Mouse (Mus musculus) kidney, adult 2 months (tissue): ENCODE measurements around the gene Guca1a. TPM values are rescaled to one million over a fixed set of nuclear protein-coding genes. Genes with fewer than 3 reads are reported as not detected.
A peak's percentile ranks its signal among the peaks of the same experiment; 100 is the strongest.

Experiments
- DNase-seq: peaks from one replicate; pipeline ENCODE4 v3.0.0; 2021
- H3K27ac ChIP-seq: fragments of 200-500 bp; 2 replicates; pipeline ENCODE4 v1.5.1; 2012; ENCODE audit warnings: low read depth, low read length, control low read depth, inconsistent platforms; ENCODE audit not compliant: insufficient read depth
- H3K27me3 ChIP-seq: fragments of 200-500 bp; replicated peaks from 2 replicates; pipeline ENCODE4 v1.6.1; 2012; ENCODE audit warnings: mild to moderate bottlenecking, moderate library complexity, low read length, inconsistent platforms; ENCODE audit not compliant: control insufficient read depth, insufficient read depth
- H3K36me3 ChIP-seq: fragments of 200-500 bp; 2 replicates; pipeline ENCODE4 v1.6.1; 2012; ENCODE audit warnings: mild to moderate bottlenecking, moderate library complexity, low read length, inconsistent platforms; ENCODE audit not compliant: control insufficient read depth, insufficient read depth
- H3K4me1 ChIP-seq: fragments of 200-500 bp; 2 replicates; pipeline ENCODE4 v1.6.1; 2011; ENCODE audit warnings: low read length; ENCODE audit not compliant: control insufficient read depth, insufficient read depth
- H3K4me3 ChIP-seq: fragments of 200-500 bp; 2 replicates; pipeline ENCODE4 v1.5.1; 2011; ENCODE audit warnings: mild to moderate bottlenecking, low read depth, low read length, control low read depth; ENCODE audit not compliant: insufficient read depth
- CTCF ChIP-seq: fragments of 200-500 bp; conservative IDR thresholded peaks from 2 replicates; pipeline ENCODE4 v1.5.1; 2011; ENCODE audit warnings: low read depth, mild to moderate bottlenecking, control low read depth, low read length, moderate library complexity, mixed read lengths; ENCODE audit not compliant: insufficient read depth, insufficient read length
- POLR2A ChIP-seq: fragments of 200-500 bp; IDR thresholded peaks from one replicate; pipeline ENCODE4 v1.6.1; 2011; ENCODE audit warnings: low read depth, low read length, control low read depth
- WGBS: fragments of 180-500 bp; shearing (Covaris S2); methylation state at CpG from one replicate; pipeline ENCODE4 v1.1.7; 2018; 5-methylcytosine and 5-hydroxymethylcytosine counted together
- polyA plus RNA-seq: library from polyadenylated mRNA; depleted of rRNA; stranded (reverse); fragments of >200 nt; gene quantifications from 2 replicates; pipeline ENCODE4 v1.2.3, GENCODE M21; 2012

The Guca1a gene
- polyA plus RNA-seq, 1 experiment, result 1.4 TPM

GRCm38 (mm10) chr17:47442271-47442670 is 41.9 kb upstream of the Guca1a start:
- WGBS, result 72% methylated on average over 3 of the region's 3 CpGs
- TF ChIP-seq CTCF, result 0 out of 2 replicates have a peak, but pooled peaks have one; percentile 14
- no peak for TF ChIP-seq POLR2A
- no peaks in the 10 kb centered on the region for H3K27me3 ChIP-seq
- no peak for DNase-seq
- H3K4me3 ChIP-seq, result no peak overlapping the region
- H3K27ac ChIP-seq, result peak overlapping the region; percentile 88; the same call in 1 of the 2 replicates
- H3K4me1 ChIP-seq, result peaks cover 3% of the 10 kb centered on the region; the same call in 1 of the 2 replicates
- no peaks in the 10 kb centered on the region for H3K36me3 ChIP-seq

GRCm38 (mm10) chr17:47441296-47442051 is 41.1 kb upstream of the Guca1a start:
- peaks cover 3% of the 10 kb centered on the region; the same call in 1 of the 2 replicates for H3K4me1 ChIP-seq

GRCm38 (mm10) chr17:47440359-47440890 is 40.0 kb upstream of the Guca1a start:
- Histone ChIP-seq H3K27me3 (no peaks in the 10 kb centered on the region), H3K4me1 (peaks cover 3% of the 10 kb centered on the region; the same call in 1 of the 2 replicates), H3K36me3 (no peaks in the 10 kb centered on the region), H3K27ac (peak overlapping the region; percentile 88), H3K4me3 (no peak overlapping the region)
- DNase-seq, result peak; percentile 60
- TF ChIP-seq POLR2A (no peak), CTCF (no peak)
- WGBS, result 31% methylated on average over 9 of the region's 9 CpGs

More at GRCm38 (mm10) chr17:47441296-47442051, 41.1 kb upstream of the Guca1a start:
- Histone ChIP-seq H3K36me3 (no peaks in the 10 kb centered on the region), H3K27me3 (no peaks in the 10 kb centered on the region), H3K27ac (peak overlapping the region; percentile 88), H3K4me3 (no peak overlapping the region)
- WGBS, result 68% methylated on average over 19 of the region's 19 CpGs
- peak; percentile 56 for DNase-seq
- TF ChIP-seq CTCF (no peak), POLR2A (no peak)

- TF ChIP-seq CTCF (no peak), POLR2A (no peak)
- Histone ChIP-seq H3K4me3 (0 out of 2 replicates have a peak overlapping the region, but pooled peaks have one; percentile 9), H3K27ac (peak overlapping the region; percentile 88), H3K4me1 (peaks cover 3% of the 10 kb centered on the region; the same call in 1 of the 2 replicates), H3K36me3 (no peaks in the 10 kb centered on the region), H3K27me3 (no peaks in the 10 kb centered on the region)
- peak; percentile 39 for DNase-seq
- 50% methylated on average over 9 of the region's 9 CpGs for WGBS
These were observed 39.1 kb upstream of the Guca1a start for GRCm38 (mm10) chr17:47439396-47440028.

GRCm38 (mm10) chr17:47438611-47439010 is 38.2 kb upstream of the Guca1a start:
- no peaks in the 10 kb centered on the region for H3K36me3 ChIP-seq
- H3K4me3 ChIP-seq, result peak overlapping the region; percentile 24; the same call in 1 of the 2 replicates
- 70% methylated on average over 6 of the region's 6 CpGs for WGBS
- 0 out of 2 replicates have a peak overlapping the region, but pooled peaks have one; percentile 53 for H3K27ac ChIP-seq
- TF ChIP-seq POLR2A (no peak), CTCF (no peak)
- DNase-seq, result no peak
- H3K4me1 ChIP-seq, result no peaks in the 10 kb centered on the region; the same call in 1 of the 2 replicates
- H3K27me3 ChIP-seq, result no peaks in the 10 kb centered on the region

GRCm38 (mm10) chr17:47436907-47437547 is 36.6 kb upstream of the Guca1a start, which contains the start of gene 1700001C19Rik:
Gene 1700001C19Rik, minus strand, starts transcription at chr17:47437376.
- Histone ChIP-seq H3K36me3 (no peaks in the 10 kb centered on the region), H3K4me3 (peak within 1 kb of the TSS; percentile 56), H3K27me3 (no peaks in the 10 kb centered on the region), H3K4me1 (no peaks in the 10 kb centered on the region; the same call in 1 of the 2 replicates), H3K27ac (peak within 1 kb of the TSS; percentile 90)
- no peak for DNase-seq
- TF ChIP-seq CTCF, result no peak
- no peak for TF ChIP-seq POLR2A
- WGBS, result 16% methylated on average over 25 of the region's 25 CpGs
